Mouse (Mus musculus) brain, embryonic 14.5 days (tissue): Measurements from ENCODE around the gene Ccdc142. TPM values are rescaled to one million over a fixed set of nuclear protein-coding genes. Genes with fewer than 3 reads are reported as not detected.

Experiments
- DNase-seq: peaks from one replicate; pipeline ENCODE4 v3.0.0-alpha.2; 2011; ENCODE audit warnings: low read depth
- CTCF ChIP-seq: fragments of 200-500 bp; IDR thresholded peaks from 2 replicates; pipeline ENCODE4 v1.5.1; 2012; ENCODE audit warnings: inconsistent platforms, mild to moderate bottlenecking, moderate library complexity, borderline replicate concordance; ENCODE audit not compliant: insufficient read depth, insufficient read length; ENCODE audit errors: extremely low read depth
- POLR2A ChIP-seq: fragments of 200-500 bp; IDR thresholded peaks from 2 replicates; pipeline ENCODE4 v1.6.1; 2012; ENCODE audit warnings: mild to moderate bottlenecking, inconsistent platforms, borderline replicate concordance; ENCODE audit not compliant: poor library complexity, insufficient read depth, insufficient read length, severe bottlenecking; ENCODE audit errors: extremely low read depth
- polyA plus RNA-seq: library from polyadenylated mRNA; depleted of rRNA; stranded (reverse); fragments of >200 nt; gene quantifications from 2 replicates; pipeline ENCODE4 v1.2.3, GENCODE M21; 2012

Ccdc142 gene
- polyA plus RNA-seq, 1 experiment: 10.4 TPM

DNA sequence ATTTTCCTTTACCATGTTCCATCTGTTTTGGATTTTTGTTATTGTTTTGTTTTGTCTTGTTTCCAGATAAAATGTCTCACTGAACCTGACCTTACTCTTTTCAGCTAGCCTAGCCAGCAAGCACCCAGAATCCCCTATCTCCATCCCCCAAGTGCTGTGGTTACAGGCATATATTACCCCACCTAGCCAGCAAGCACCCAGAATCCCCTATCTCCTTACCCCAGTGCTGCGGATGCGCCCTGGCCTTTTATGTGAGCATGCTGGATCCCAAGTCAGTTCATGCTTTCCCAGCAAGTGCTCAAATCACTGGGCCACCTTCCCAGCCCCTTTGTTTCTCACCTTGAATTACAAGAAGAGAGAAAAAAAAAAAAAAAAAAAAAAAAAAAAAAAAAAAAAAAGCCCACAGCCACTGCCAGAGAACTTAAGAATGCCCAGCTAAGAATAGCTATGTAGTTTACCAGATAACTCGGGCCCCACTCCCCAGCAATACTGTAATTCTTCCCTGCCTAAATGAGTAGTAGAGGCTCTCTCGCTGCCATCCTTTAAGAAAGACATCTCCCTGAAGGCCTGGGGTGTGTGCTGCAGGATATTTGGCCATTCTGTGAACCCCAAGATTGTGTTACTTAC lies 10.2 kb downstream of the Ccdc142 start:
- DNase-seq: no peak
- TF ChIP-seq CTCF: no peak
- no peak for TF ChIP-seq POLR2A

DNA sequence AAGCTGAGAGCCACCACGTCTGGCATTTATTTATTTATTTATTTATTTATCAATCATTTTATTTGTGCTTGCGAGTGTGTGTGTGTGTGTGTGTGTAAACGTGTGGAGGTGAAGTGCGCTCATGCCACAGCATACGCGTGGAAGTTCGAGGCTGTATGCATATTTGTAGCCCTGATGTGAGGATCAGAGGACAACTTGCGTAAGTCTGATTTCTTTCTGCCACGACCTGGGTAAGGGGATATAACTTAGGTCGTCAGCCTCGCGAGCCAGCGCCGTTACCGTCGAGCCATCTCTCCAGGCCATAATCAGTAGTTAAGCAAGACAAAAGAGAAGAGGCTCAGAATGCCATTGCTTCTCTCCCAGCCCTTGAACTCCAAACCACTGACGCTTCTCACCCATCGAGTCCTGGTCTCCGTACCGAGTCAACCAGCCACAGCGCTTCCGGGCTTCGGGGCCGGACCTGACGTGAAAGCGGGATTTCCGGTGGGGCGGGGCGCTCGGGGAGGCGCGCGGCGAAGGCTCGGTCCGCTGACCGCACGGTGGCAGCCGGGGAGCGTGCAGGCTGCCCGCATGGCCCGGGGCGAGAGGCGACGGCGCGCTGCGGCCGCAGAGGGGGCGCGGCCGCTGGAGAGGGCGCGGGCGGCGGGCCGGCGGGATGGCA lies 13.7 kb downstream of the Ccdc142 start, which contains the start of gene Mogs:
Mogs (plus strand) TSS at position 486 of the 661 bp plus-strand sequence.
- no peak for TF ChIP-seq CTCF
- peak; percentile 93 for TF ChIP-seq POLR2A

GRCm38 (mm10) chr6:83115682-83116372 lies 14.4 kb downstream of the Ccdc142 start:
- no peak for TF ChIP-seq CTCF
- no peak for TF ChIP-seq POLR2A

More for the DNA sequence above, 13.7 kb downstream of the Ccdc142 start, which contains the start of gene Mogs:
- DNase-seq: peak; percentile 95

GRCm38 (mm10) chr6:83116373-83117164 lies 15.2 kb downstream of the Ccdc142 start:
- no peak for DNase-seq

More at GRCm38 (mm10) chr6:83115682-83116372, 14.4 kb downstream of the Ccdc142 start:
- peak; percentile 32 for DNase-seq

DNA sequence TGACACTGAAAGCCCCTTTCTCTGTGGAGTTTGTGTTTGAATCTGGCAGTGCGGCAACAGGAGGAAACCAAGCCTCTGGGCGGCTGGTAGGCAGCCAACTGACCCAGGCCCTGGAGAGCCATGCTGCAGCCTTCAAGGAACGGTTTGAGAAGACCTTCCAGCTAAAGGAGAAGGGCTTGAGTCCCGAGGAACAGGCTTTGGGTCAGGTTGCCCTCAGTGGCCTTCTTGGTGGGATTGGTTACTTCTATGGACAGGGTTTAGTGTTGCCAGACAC lies 15.7 kb downstream of the Ccdc142 start:
- DNase-seq: no peak
- no peak for TF ChIP-seq CTCF
- TF ChIP-seq POLR2A: no peak

More at GRCm38 (mm10) chr6:83116373-83117164, 15.2 kb downstream of the Ccdc142 start:
- TF ChIP-seq CTCF (no peak), POLR2A (no peak)

GRCm38 (mm10) chr6:83117616-83118015 lies 16.2 kb downstream of the Ccdc142 start:
- TF ChIP-seq POLR2A: no peak
- TF ChIP-seq CTCF: no peak
- no peak for DNase-seq

DNA sequence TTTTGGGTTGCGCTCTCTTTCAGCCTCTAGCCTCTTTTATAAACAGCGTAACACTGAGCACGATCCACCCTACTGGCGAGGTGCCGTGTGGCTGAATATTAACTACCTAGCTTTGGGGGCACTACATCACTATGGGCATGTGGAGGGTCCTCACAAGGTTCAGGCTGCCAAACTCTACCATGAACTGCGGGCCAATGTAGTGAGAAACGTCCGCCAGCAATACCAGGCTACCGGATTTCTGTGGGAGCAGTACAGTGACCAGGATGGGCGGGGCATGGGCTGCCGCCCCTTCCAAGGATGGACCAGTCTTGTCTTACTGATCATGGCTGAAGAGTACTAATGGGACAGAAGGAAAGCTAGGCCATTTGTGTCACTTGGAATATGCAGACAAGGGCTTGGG lies 17.0 kb downstream of the Ccdc142 start:
- TF ChIP-seq POLR2A (no peak), CTCF (no peak)
- DNase-seq: no peak

DNA sequence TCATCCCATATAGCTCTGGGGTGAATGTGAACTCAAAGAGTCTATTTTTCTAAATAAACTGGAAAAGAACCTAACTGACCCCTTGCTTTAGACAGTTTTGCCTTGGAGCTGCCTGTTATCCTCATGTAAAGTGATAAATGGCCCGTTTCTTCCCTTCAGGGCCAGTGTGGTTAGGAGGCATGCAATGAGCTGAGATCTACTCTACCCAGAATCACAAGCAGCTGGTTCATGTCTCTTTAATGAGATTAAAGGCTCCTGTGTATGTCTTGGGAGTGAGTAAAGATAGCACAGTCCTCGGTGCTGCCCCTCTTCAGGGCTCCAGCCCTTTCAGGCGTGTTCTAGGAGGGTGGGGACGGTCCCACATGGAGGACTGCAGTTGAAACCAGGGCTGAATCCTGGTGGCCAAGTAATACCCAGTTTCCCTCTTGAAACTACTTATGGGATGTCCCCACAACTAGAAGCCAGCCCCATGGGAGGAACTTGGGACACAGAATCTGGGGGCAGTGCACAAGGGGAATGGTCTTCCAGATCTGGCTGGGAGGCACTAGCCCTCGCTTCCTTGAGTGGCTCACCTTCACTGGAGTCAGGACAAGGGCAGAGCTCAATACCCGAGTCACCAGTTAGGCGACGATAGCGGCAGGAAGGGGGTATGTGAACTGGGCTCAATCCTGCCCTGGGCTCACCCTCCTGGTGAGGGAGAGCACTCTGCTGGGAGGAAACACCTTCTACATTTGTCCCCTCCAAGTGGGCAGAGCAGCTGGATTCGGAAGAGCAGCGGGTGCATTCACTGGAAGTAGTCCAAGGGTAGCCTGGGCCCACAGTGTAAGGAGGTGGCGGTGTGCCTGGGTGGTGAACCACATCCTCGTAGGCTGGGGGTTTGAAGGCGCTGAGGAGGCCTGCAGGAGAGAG lies 17.7 kb downstream of the Ccdc142 start:
- TF ChIP-seq CTCF (no peak), POLR2A (no peak)
- no peak for DNase-seq

GRCm38 (mm10) chr6:83119734-83120051 lies 18.3 kb downstream of the Ccdc142 start:
- no peak for TF ChIP-seq CTCF
- TF ChIP-seq POLR2A: no peak
- no peak for DNase-seq
